Mouse (Mus musculus) testis, adult 2 months (tissue): Measurements from ENCODE around the gene Thsd4. TPM values are rescaled to one million over a fixed set of nuclear protein-coding genes. Genes with fewer than 3 reads are reported as not detected.
A peak's percentile ranks its signal among the peaks of the same experiment; 100 is the strongest.
"Not testable (repeated sequence)": the region's sequence is repeated elsewhere in the genome, so short reads cannot be mapped to it uniquely, and the experiment has no call there.

ENCODE experiments used
- H3K27ac ChIP-seq: fragments of 200-500 bp; 2 replicates; pipeline ENCODE4 v1.5.1; 2012; ENCODE audit warnings: low read depth, low read length; ENCODE audit not compliant: control insufficient read depth, insufficient read depth
- H3K27me3 ChIP-seq: fragments of 200-500 bp; 2 replicates; pipeline ENCODE4 v1.6.1; 2012; ENCODE audit warnings: mild to moderate bottlenecking, low read length, moderate library complexity; ENCODE audit not compliant: control insufficient read depth, insufficient read depth
- H3K36me3 ChIP-seq: fragments of 200-500 bp; 2 replicates; pipeline ENCODE4 v1.6.1; 2012; ENCODE audit warnings: mild to moderate bottlenecking, low read length; ENCODE audit not compliant: control insufficient read depth, insufficient read depth
- H3K4me1 ChIP-seq: fragments of 200-500 bp; 2 replicates; pipeline ENCODE4 v1.6.1; 2012; ENCODE audit warnings: low read length; ENCODE audit not compliant: control insufficient read depth, insufficient read depth
- H3K4me3 ChIP-seq: fragments of 200-500 bp; 2 replicates; pipeline ENCODE4 v1.5.1; 2012; ENCODE audit warnings: low read depth, mild to moderate bottlenecking, low read length, moderate library complexity, mixed read lengths; ENCODE audit not compliant: control insufficient read depth
- CTCF ChIP-seq: fragments of 200-500 bp; IDR thresholded peaks from 2 replicates; pipeline ENCODE4 v1.5.1; 2012; ENCODE audit warnings: low read depth, mild to moderate bottlenecking, inconsistent platforms, low read length, moderate library complexity; ENCODE audit not compliant: control insufficient read depth, insufficient read depth, insufficient replicate concordance
- POLR2A ChIP-seq: fragments of 200-500 bp; IDR thresholded peaks from 2 replicates; pipeline ENCODE4 v1.6.1; 2012; ENCODE audit warnings: low read depth, mild to moderate bottlenecking, inconsistent platforms, low read length, moderate library complexity; ENCODE audit not compliant: control insufficient read depth
- polyA plus RNA-seq: library from polyadenylated mRNA; depleted of rRNA; stranded (reverse); fragments of >200 nt; gene quantifications from 2 replicates; pipeline ENCODE4 v1.2.3, GENCODE M21; 2012

Thsd4 gene
- polyA plus RNA-seq, 1 experiment: 1.4 TPM

DNA sequence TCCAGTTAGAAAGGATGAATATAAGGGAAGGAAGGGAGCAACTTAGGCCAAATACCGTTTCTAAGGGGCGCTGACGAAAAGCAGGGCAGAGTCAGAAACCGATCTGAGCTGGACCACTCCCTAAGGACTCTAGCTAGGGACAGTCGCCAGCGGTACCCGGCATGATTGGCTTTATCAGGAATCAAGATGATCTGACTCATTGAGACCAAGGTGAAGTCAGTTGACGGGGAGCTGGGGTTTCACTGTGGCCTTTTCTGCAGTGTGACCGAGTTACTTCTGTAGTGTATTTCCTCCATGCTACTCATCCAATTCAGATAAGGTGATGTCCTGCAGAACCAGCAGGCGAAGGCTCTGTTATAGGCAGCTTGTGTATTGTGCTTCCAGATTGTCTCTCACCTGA is 556.8 kb downstream of the Thsd4 start:
- no peak overlapping the region for H3K4me3 ChIP-seq
- H3K36me3 ChIP-seq: no peaks in the 10 kb centered on the region
- H3K4me1 ChIP-seq: peaks cover 11% of the 10 kb centered on the region
- no peaks in the 10 kb centered on the region for H3K27me3 ChIP-seq
- no peak overlapping the region for H3K27ac ChIP-seq
- no peak for TF ChIP-seq POLR2A
- TF ChIP-seq CTCF: no peak

DNA sequence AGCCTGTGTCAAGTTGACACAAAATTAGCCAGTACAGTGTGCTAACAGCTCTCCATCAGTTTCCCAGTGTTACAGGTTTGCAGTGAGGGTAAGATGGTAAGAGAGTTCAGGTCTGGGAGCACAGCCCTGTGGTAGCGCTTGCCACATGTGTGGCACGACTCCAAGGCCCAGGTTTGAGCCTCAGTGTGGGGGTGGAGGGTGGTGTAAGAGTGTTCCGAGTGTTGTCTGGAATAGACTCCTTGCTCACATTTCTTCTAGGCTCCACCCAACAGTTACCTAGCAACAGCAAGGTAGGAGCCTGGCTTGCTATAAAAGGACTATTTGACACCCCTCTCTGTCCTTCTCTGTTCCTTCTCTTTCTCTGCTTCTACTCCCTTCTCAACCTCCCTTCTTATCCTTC is 557.5 kb downstream of the Thsd4 start:
- Histone ChIP-seq H3K4me3 (no peak overlapping the region), H3K27me3 (no peaks in the 10 kb centered on the region), H3K27ac (no peak overlapping the region), H3K36me3 (no peaks in the 10 kb centered on the region), H3K4me1 (peaks cover 15% of the 10 kb centered on the region)
- no peak for TF ChIP-seq POLR2A
- TF ChIP-seq CTCF: no peak

DNA sequence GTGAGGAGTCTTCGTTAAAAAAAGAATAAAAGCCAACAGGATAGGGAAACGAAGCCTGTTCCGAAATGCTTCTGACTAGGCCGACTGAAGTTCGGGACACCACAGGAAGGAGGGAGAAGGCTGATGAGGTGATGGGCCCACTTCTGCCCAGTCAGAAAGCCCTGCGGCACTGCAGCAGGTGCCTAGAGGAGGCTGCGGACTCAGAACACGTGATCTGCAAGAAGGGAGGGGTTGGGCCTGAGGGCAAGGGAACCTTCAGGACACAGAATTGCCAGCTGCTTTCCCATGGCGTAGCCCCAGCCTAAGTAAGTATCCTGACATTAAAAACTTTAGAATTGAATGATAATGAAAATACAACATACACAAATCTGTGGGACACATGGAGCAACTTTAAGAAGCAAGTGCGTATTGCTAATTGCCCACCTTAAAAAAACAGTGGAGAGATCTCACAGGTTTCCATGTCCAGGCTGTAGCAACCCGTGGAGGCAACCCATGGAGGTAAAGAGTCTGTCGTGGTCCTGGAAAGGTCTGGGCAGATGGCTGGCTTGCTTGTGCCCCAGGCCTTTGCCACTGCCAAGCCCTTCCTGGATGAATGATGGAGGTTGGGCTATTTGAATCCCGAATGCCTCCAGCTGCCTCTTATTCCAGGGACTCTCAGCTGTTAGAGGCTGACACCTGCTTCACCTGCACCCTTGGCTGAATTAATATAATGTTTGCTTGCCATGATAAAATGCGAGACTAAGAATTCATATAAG is 560.5 kb downstream of the Thsd4 start:
- Histone ChIP-seq H3K4me3 (peak overlapping the region; percentile 66), H3K27me3 (no peaks in the 10 kb centered on the region), H3K27ac (no peak overlapping the region), H3K36me3 (no peaks in the 10 kb centered on the region), H3K4me1 (peaks cover 17% of the 10 kb centered on the region)
- TF ChIP-seq CTCF (no peak), POLR2A (no peak)

DNA sequence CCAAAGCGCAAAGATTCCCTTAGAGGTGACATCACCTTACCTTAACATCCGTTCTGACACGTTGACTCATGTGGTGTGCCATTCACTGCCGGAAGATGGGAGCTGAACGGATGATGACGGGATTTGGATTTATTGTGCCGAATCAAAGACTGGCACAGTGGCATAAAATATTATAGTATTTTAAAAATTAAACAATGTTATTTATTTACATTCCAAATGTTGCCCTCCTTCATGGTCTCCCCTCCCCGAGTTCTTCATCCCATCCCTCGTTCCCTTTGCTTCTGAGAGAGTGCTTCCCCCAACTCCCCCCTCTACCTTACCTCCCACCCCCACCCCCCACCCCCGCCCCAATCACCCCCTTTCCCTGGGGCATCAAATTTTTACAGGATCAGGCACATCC is 561.3 kb downstream of the Thsd4 start, which contains the start of gene Nr2e3:
Gene Nr2e3, minus strand, starts transcription at position 101 of the 400 bp plus-strand sequence.
- no peak for TF ChIP-seq POLR2A
- no peak for TF ChIP-seq CTCF
- Histone ChIP-seq H3K27me3 (no peaks in the 10 kb centered on the region), H3K27ac (peak within 1 kb of the TSS; percentile 29), H3K36me3 (no peaks in the 10 kb centered on the region), H3K4me1 (peaks cover 17% of the 10 kb centered on the region), H3K4me3 (peak within 1 kb of the TSS; percentile 84)

DNA sequence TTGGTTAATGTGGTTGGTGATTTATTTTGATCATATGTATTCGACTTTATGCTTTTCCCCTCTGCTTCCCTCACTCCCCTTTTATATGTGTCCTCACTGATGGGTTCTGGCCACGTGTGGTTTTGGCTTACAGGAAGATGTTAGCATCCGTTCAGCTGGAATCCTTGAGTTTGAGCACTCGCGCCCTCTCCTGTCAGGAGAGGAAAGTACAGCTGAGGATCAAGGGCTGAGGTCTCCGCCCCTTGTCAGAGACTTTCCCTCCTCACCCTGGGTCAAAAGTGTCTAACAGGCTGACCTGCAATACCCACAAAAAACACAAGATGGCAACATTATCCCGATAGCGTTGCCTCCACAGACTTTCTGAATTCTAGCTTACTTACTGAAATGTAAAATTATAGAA is 562.6 kb downstream of the Thsd4 start:
- no peak for TF ChIP-seq POLR2A
- peak; percentile 84; the same call in 1 of the 2 replicates for TF ChIP-seq CTCF
- no peak overlapping the region for H3K27ac ChIP-seq
- peaks cover 17% of the 10 kb centered on the region for H3K4me1 ChIP-seq
- H3K4me3 ChIP-seq: no peak overlapping the region
- no peaks in the 10 kb centered on the region for H3K27me3 ChIP-seq
- no peaks in the 10 kb centered on the region for H3K36me3 ChIP-seq

DNA sequence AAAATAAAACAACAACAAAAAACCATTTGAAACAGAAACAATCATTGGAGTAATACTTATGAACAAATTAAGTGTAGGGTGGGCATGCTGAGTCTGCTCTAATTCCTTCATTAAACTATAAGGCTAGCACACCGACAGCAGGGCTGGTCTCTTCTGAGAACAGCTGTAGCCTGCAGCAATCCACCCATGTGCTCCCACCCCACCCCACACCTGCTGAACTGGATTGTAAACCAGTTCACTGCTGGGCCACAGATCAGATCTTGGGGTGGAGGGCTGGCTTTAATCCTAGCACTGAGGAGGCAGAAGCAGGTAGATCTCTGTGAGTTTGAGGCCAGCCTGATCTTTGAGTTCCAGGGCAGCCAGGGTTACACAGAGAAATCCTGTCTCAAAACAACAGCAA is 563.7 kb downstream of the Thsd4 start:
- H3K4me1 ChIP-seq: peaks cover 17% of the 10 kb centered on the region
- H3K36me3 ChIP-seq, H3K27me3 ChIP-seq, H3K27ac ChIP-seq, H3K4me3 ChIP-seq: not testable (repeated sequence)

DNA sequence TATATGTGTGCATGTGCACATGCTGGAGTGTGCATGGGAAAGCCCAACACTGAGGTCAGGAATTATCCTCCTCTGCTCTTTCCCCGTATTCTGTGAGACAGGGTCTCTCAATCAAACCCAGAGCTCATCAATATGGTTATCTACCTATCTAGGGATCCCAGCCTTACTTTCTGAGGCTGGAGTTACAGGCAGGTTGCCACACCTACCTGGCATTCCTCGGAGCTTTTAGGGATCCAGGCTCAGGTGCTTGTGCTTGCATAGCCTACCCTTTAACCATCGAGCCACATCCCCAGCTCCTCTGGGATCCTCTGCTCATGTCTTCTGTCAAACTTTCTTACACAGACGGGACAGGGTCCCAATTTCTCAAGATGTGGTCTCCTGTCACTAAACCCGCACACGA is 565.4 kb downstream of the Thsd4 start:
- Histone ChIP-seq H3K27ac (no peak overlapping the region), H3K36me3 (no peaks in the 10 kb centered on the region), H3K4me3 (no peak overlapping the region), H3K4me1 (peaks cover 16% of the 10 kb centered on the region), H3K27me3 (no peaks in the 10 kb centered on the region)
- TF ChIP-seq CTCF (no peak), POLR2A (no peak)

DNA sequence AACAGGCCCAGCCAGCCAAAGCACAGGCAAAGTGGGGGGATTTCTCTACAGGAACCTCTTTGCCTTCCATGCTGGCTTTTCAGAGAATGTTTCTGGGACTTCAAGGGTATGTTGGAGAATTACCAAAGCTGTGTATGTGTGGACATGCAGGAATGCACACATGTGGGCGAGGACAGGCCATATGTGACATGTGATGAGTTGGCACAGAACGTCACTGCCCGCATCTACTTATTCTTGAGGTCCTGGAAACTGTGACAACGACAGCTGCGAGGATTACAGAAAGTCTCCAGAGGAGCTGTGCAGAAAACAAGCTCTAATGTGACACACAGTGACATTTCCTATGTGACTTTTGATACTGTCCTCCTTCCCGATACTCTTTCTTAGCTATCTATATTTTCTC is 566.2 kb downstream of the Thsd4 start:
- no peak overlapping the region for H3K27ac ChIP-seq
- H3K4me1 ChIP-seq: peaks cover 11% of the 10 kb centered on the region
- no peaks in the 10 kb centered on the region for H3K36me3 ChIP-seq
- H3K27me3 ChIP-seq: no peaks in the 10 kb centered on the region
- no peak overlapping the region for H3K4me3 ChIP-seq
- TF ChIP-seq CTCF (no peak), POLR2A (no peak)
